Mouse (Mus musculus) central nervous system, embryonic 18 days (tissue): ENCODE results near the gene Olfr66. TPM values are rescaled to one million over a fixed set of nuclear protein-coding genes. Genes with fewer than 3 reads are reported as not detected.

Experiments
- polyA plus RNA-seq: library from polyadenylated mRNA; depleted of rRNA; stranded (reverse); fragments of >200 nt; gene quantifications from 2 replicates; pipeline ENCODE4 v1.2.3, GENCODE M21; 2012; rRNA removed

The Olfr66 gene
- not detected in 2 replicates for polyA plus RNA-seq

GRCm38 (mm10) chr7:103886152-103886551, at the start of gene Olfr66:
Olfr66 (minus strand) TSS chr7:103886252.

GRCm38 (mm10) chr7:103934264-103934663, 48.2 kb upstream of the Olfr66 start, which contains the start of gene Olfr632:
Olfr632 (plus strand) TSS chr7:103934347.

GRCm38 (mm10) chr7:103928525-103928924, 42.5 kb upstream of the Olfr66 start, which contains the start of gene Olfr631:
Olfr631 (plus strand) TSS chr7:103928825.

GRCm38 (mm10) chr7:103903187-103903586, 17.1 kb upstream of the Olfr66 start, which contains the start of gene Olfr65:
Olfr65 (plus strand) TSS chr7:103903487.

GRCm38 (mm10) chr7:103894385-103894784, 8.3 kb upstream of the Olfr66 start, which contains the start of gene Olfr64:
Olfr64 (minus strand) TSS chr7:103894485.

GRCm38 (mm10) chr7:103853090-103853489, 33.0 kb downstream of the Olfr66 start, which contains the start of gene Hbb-y:
Hbb-y (minus strand) TSS chr7:103853216.

GRCm38 (mm10) chr7:103843034-103843433, 43.0 kb downstream of the Olfr66 start, which contains the start of gene Hbb-bh1:
Hbb-bh1 (minus strand) TSS chr7:103843164.

GRCm38 (mm10) chr7:103840268-103840667, 45.8 kb downstream of the Olfr66 start, which contains the start of gene Hbb-bh2:
Hbb-bh2 (minus strand) TSS chr7:103840520.

Other genes with a start within 250 kb of the Olfr66 start
- gene Olfr622, start 243.6 kb downstream of the Olfr66 start, polyA plus RNA-seq: not detected in 2 replicates
- not detected in 2 replicates for gene Olfr623, start 222.6 kb downstream of the Olfr66 start, polyA plus RNA-seq
- not detected in 2 replicates for gene Olfr624, start 215.1 kb downstream of the Olfr66 start, polyA plus RNA-seq
- not detected in 2 replicates for gene Olfr625-ps1, start 203.5 kb downstream of the Olfr66 start, polyA plus RNA-seq
- gene Olfr243, start 171.6 kb downstream of the Olfr66 start, polyA plus RNA-seq: not detected in 2 replicates
- gene Olfr628, start 155.9 kb downstream of the Olfr66 start, polyA plus RNA-seq: not detected in 2 replicates
- gene Olfr629, start 141.3 kb downstream of the Olfr66 start, polyA plus RNA-seq: not detected in 2 replicates
- not detected in 2 replicates for gene Olfr630, start 128.9 kb downstream of the Olfr66 start, polyA plus RNA-seq
- gene Olfr69, start 114.7 kb downstream of the Olfr66 start, polyA plus RNA-seq: not detected in 2 replicates
- gene Olfr68, start 106.6 kb downstream of the Olfr66 start, polyA plus RNA-seq: not detected in 2 replicates
- not detected in 2 replicates for gene Olfr67, start 94.4 kb downstream of the Olfr66 start, polyA plus RNA-seq
- 211 and 248 TPM in 2 replicates for gene Hbb-bt, start 72.3 kb downstream of the Olfr66 start, polyA plus RNA-seq
- 1,468 and 1,656 TPM in 2 replicates for gene Hbb-bs, start 58.2 kb downstream of the Olfr66 start, polyA plus RNA-seq
- gene Hbb-bh2, start 45.7 kb downstream of the Olfr66 start, polyA plus RNA-seq: not detected in 2 replicates
- gene Hbb-bh1, start 43.1 kb downstream of the Olfr66 start, polyA plus RNA-seq: not detected in 2 replicates
- gene Hbb-y, start 33.0 kb downstream of the Olfr66 start, polyA plus RNA-seq: 1.0 and 1.8 TPM in 2 replicates
- gene Olfr64, start 8.2 kb upstream of the Olfr66 start, polyA plus RNA-seq: not detected in 2 replicates
- not detected in 2 replicates for gene Olfr65, start 17.2 kb upstream of the Olfr66 start, polyA plus RNA-seq
- not detected in 2 replicates for gene Olfr631, start 42.6 kb upstream of the Olfr66 start, polyA plus RNA-seq
- 0.03 TPM in 1 of 2 replicates, not detected in the other for gene Olfr632, start 48.1 kb upstream of the Olfr66 start, polyA plus RNA-seq
- not detected in 2 replicates for gene Olfr633, start 58.2 kb upstream of the Olfr66 start, polyA plus RNA-seq
- gene Olfr635, start 84.9 kb upstream of the Olfr66 start, polyA plus RNA-seq: not detected in 2 replicates
- gene Olfr638, start 112.5 kb upstream of the Olfr66 start, polyA plus RNA-seq: not detected in 2 replicates
- 0.01 TPM in 1 of 2 replicates, not detected in the other for gene Olfr639, start 131.1 kb upstream of the Olfr66 start, polyA plus RNA-seq
- gene Olfr640, start 139.3 kb upstream of the Olfr66 start, polyA plus RNA-seq: not detected in 2 replicates
- gene Olfr641, start 149.2 kb upstream of the Olfr66 start, polyA plus RNA-seq: not detected in 2 replicates
- gene Olfr642, start 166.4 kb upstream of the Olfr66 start, polyA plus RNA-seq: not detected in 2 replicates
- not detected in 2 replicates for gene 4930516K23Rik, start 175.2 kb upstream of the Olfr66 start, polyA plus RNA-seq
- not detected in 2 replicates for gene Olfr644, start 185.6 kb upstream of the Olfr66 start, polyA plus RNA-seq
- gene Olfr645, start 199.2 kb upstream of the Olfr66 start, polyA plus RNA-seq: not detected in 2 replicates
- gene Olfr646, start 218.6 kb upstream of the Olfr66 start, polyA plus RNA-seq: not detected in 2 replicates
- gene Ubqln5, start 243.6 kb upstream of the Olfr66 start, polyA plus RNA-seq: not detected in 2 replicates